In the genomic region with DNA sequence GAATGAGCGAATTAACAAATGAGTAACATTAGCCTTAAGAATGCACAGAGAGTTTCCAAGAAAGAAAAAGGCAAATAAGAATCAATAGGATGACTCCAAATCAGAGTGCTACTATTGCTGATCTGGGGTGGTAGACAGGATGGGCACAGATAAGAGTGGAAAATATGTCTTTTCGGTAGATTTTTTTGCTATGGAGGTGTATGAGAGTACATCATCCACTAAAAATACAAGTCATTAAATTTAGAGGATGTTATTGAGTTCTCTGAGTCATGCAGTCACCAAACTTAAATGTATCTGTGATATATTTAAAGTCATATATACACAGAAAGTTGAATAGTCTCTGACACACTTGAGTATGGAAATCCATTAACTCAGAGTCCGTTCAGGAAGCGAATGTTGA, we compare ENCODE assay signal across 29 mouse cellular contexts.
"Had no signal": no experiment of that assay in that cellular context is flagged by ENCODE, and none has a peak within 500 bp of the region (broad histone marks: within the 10 kb centered on the region; RNA-seq: fewer than 3 reads in every experiment).

No protein-coding gene starts in this region.

- H3K36me3 ChIP-seq: embryonic facial prominence, embryonic 10.5 days; embryonic facial prominence, embryonic 12.5 days; embryonic facial prominence, embryonic 13.5 days; embryonic facial prominence, embryonic 15.5 days; forebrain, embryonic 10.5 days; forebrain, embryonic 12.5 days; forebrain, embryonic 15.5 days; heart, embryonic 10.5 days had no signal

- H3K9me3 ChIP-seq: embryonic facial prominence, embryonic 10.5 days; embryonic facial prominence, embryonic 12.5 days; embryonic facial prominence, embryonic 13.5 days; embryonic facial prominence, embryonic 15.5 days; forebrain, embryonic 10.5 days; forebrain, embryonic 12.5 days; forebrain, embryonic 13.5 days; forebrain, embryonic 15.5 days; heart, embryonic 10.5 days had no signal

- H3K4me1 ChIP-seq: embryonic facial prominence, embryonic 10.5 days; embryonic facial prominence, embryonic 12.5 days; embryonic facial prominence, embryonic 13.5 days; embryonic facial prominence, embryonic 15.5 days; forebrain, embryonic 10.5 days; forebrain, embryonic 12.5 days; forebrain, embryonic 13.5 days; forebrain, embryonic 15.5 days; heart, embryonic 10.5 days had no signal

- H3K4me3 ChIP-seq: embryonic facial prominence, embryonic 10.5 days; embryonic facial prominence, embryonic 12.5 days; embryonic facial prominence, embryonic 13.5 days; embryonic facial prominence, embryonic 15.5 days; erythroblast, embryonic 14.5 days; forebrain, embryonic 10.5 days; forebrain, embryonic 12.5 days; forebrain, embryonic 13.5 days; forebrain, embryonic 15.5 days; gastrocnemius, adult 2 months; heart, adult 2 months; heart, embryonic 10.5 days had no signal

- H3K27me3 ChIP-seq: embryonic facial prominence, embryonic 12.5 days; embryonic facial prominence, embryonic 13.5 days; embryonic facial prominence, embryonic 15.5 days; forebrain, embryonic 12.5 days; forebrain, embryonic 13.5 days; forebrain, embryonic 15.5 days had no signal

- DNase-seq: cerebellum, adult 8-10 months; cerebellum, adult 9-10 months; cerebellum, adult 9-11 months; cerebellum, postnatal 10 days; cerebellum, postnatal 14 days; cerebellum, postnatal 25 days; cerebellum, postnatal 36 days; embryo, embryonic 11 days; forebrain, postnatal 0 days; gastrocnemius, adult 2 months; gastrocnemius, postnatal 10 days; gastrocnemius, postnatal 14 days; gastrocnemius, postnatal 25 days; gastrocnemius, postnatal 36 days; heart, adult 11 months; heart, adult 18-20 months; heart, adult 2 months had no signal

- H3K4me2 ChIP-seq: embryonic facial prominence, embryonic 12.5 days; embryonic facial prominence, embryonic 13.5 days; embryonic facial prominence, embryonic 15.5 days; forebrain, embryonic 12.5 days; forebrain, embryonic 13.5 days; forebrain, embryonic 15.5 days had no signal

- H3K9ac ChIP-seq: embryonic facial prominence, embryonic 12.5 days; embryonic facial prominence, embryonic 13.5 days; embryonic facial prominence, embryonic 15.5 days; forebrain, embryonic 12.5 days; forebrain, embryonic 13.5 days; forebrain, embryonic 15.5 days; forebrain, postnatal 0 days had no signal

- H3K27ac ChIP-seq: embryonic facial prominence, embryonic 10.5 days; embryonic facial prominence, embryonic 12.5 days; embryonic facial prominence, embryonic 13.5 days; embryonic facial prominence, embryonic 15.5 days; forebrain, embryonic 10.5 days; forebrain, embryonic 12.5 days; forebrain, embryonic 13.5 days; forebrain, embryonic 15.5 days; gastrocnemius, adult 2 months; heart, adult 2 months; heart, embryonic 10.5 days had no signal

- ATAC-seq: forebrain, embryonic 13.5 days; forebrain, embryonic 14.5 days; forebrain, embryonic 15.5 days; forebrain, embryonic 16.5 days; forebrain, postnatal 0 days had no signal
